Mouse (Mus musculus): ENCODE data around the gene Rtn4rl1.

Rtn4rl1 gene

DNA sequence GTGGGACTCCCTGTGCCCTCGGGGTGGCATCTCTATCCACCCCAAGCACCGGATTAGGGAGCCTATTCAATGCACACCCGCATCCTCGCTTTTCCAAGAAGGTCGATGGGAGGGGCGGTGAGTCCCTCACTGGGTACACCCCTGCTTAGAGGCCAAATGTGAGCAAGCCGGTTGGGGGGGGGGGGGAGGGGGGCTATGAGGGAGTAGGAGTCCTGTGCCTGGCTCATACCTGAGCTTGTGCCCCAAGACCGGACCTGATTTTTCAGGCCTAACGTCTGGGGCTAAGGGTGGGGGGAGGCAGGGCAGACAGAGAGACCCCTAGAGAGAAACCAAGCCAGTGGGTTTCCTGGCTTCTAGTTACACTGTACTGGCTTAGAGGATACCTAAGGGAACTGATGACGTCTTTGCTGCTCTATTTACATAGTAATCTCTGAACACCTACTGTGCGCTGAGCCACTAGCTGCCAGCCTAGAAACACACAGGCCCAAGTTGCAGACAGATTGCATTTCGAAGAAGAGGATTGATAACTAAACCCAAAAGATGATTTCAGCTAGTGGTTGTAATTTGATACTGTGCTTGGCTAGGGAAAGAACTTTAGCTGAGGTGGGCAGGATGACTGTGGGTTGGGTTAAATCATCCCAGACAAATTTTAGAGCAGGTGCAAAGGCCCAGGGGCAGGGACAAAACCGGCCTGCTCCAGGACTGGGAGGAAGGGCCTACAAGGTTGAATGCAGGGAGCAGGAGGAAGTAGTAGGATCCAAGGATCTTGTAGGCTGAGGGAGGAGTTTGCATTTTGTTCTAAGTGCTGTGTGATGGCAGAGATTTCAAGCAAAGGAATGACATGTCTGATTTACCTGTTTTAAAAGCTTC, 20.7 kb downstream of the Rtn4rl1 start:
- DNase-seq: peak; percentile 39

DNA sequence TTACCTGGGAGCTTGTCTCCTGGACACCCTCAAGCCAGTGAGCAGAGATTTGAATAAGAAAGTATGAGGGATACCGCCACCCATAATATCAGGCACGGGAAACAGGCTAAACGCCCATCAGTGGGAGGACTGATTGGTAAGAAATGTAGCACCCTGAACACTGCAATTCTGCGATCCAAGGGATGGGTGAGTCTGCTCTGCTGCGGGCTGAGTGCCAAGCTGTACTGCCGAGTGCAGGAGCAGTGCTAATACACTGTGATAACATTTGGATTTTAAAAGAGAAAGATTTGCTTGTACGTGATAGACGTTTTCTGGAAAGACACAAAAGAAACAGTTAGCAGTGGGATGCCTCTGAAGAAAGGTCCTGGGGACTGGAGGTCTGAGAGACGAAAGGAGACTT, 26.5 kb downstream of the Rtn4rl1 start:
- DNase-seq: peak; percentile 71

DNA sequence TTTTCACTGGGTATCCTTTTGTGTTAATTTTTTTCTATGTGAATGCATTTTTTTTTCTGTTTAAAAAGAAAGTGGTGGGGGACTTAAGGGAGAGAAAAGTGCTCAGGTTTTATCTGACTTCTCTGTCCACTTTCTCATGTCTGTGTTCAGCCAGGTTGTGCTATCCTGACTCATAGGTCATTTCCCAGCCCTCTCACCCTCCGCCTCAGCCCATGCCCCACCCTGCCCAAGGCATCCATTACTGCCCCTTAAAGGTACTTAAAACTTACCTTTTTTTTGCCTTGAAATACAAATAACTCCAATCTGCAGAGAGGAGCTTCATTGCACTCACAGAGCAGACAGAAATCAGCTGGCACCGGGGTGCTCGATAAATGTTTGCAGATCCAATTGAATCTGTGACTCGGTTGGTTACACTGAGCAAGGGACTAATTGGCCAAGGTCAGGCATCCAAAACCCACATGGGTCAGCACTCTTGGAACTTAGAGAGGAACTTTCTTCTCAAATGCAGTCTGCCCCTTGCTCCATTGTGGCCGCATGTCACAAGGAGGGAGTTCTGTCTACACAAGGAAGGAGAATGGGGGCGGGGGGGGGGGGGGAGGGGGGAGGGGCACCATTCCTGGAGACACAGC, 27.0 kb downstream of the Rtn4rl1 start:
- no peak for DNase-seq

DNA sequence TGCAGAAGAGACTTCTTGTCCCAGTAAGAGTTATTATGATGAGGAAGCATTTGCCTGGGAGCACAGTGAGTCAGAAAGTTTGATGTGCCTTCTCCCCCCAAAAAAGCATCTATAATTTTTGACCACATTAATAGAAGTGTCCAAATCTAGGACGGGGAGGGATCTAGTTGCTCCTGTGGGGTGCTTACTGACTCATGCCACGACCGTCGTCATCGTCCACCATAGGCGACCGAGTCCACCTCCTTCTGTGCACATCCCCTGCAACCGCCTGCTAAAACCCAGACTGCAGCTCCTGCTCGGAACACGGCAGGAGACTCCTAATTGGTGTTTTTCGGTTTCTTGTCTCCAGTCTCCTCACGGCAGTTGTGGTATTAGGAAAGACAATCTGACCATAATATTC, 30.5 kb downstream of the Rtn4rl1 start:
- DNase-seq: no peak

DNA sequence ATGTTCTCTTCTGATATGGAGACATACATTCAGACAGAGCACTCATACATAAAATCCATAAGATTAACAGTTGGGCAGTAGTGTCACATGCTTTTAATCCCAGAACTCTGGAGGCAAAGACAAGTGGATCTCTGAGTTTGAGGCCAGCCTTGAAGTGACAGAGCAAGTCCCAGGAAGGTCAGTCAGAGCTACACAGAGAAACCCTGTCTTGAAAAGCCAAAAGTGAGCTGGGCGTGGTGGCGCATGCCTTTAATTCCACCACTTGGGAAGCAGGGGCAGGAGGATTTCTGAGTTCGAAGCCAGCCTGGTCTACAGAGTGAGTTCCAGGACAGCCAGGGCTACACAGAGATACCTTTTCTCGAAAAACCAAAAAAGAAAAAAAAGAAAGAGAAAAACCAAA, 31.3 kb downstream of the Rtn4rl1 start:
- DNase-seq: no peak

DNA sequence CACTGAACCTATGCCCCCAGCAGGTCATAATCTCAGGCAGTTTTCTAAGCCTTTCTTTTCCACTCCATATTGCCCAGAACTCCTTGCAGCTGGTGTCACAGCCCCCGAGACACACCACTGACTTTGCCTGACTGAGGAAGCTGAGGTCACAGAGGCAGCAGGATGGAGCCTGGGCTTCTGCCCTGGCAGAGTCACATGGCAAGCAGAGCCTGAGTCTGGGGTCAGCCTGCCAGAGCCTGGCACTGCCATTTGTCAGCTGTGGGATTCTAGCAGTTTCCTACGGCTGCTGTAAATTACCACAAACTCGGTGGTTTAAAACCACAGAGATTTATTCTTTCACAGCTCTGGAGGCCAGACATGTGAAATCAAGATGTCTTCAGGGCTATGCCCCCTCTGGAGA, 34.0 kb downstream of the Rtn4rl1 start:
- no peak for DNase-seq

DNA sequence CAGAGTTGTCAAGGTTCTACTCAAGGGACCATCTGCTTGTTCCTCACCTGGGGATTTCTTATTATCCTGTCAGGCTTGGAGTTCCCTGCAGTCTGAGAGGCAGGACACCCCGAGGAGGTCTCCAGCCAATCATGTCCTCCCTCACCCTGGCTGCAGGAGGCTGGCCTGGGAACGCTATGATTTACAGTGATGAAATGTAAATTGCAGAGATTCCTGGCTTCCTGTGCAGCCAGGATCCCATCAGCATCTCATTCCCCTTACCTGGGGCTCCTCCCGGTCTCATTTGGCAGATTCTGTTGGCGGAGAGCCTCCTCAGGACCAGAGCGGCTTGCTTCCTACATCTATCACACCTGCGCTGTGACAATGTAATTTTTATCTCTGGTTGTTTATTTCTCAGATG, 35.7 kb downstream of the Rtn4rl1 start:
- no peak for DNase-seq

DNA sequence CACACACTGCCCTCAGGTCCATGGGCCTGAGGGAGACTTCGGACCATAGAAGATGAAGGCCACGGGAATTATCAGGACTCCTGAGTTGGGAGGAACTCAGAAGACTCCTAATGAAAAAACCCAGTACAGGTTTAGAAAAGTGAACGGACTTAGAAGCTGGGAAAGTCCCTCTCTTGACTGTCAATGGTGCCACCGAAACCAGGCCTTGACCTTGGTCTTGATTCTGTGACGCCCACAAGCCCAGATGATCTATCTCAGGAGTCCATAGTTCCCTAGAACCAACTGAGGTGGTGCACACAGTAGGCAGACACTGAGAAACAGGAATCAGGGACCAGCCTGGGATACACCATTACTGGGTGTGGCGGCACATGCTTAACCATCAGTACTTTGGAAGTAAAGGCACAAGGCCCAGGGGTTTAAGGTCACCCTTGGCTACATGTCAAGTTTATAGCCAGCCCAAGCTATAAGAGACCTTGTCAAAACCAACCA, 36.7 kb downstream of the Rtn4rl1 start:
- DNase-seq: no peak

DNA sequence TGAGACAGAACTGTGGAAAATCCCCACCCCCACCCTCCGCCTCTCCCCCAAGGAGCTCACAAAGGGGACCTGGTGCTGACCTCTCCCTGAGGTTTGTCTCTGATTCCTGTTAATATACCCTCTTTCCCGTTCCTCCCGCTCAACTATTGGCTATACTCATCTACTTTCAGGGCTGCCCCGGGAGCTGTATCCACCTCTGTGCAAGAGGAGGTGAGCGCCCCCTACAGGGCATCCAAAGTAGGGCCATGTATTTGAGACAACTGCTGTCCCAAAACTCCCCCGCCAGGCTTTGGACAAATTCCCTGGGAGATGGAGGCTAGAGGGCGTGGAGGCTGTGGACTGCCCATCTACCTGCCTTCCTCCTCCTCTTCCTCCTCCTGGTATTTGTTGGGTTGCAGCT, 38.2 kb downstream of the Rtn4rl1 start:
- peak; percentile 84 for DNase-seq

DNA sequence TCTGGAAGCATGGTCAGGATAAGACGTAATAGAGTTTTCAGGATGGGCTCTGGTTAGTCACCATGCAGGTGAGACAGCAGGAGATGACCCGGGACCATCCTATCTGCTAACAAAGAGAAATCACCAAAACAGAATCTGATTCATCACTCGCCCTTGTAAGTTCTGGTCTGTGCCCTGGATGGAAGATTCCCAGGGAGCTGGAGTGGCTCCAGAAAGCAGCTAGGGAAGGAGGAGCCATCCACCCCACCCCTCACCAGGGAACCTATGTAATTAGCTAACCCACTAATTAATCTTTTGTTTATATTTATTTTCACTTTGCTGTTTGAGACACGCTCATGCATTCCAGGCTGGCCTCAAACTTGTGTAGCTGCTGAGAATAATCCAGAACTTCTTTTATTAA, 38.9 kb downstream of the Rtn4rl1 start:
- no peak for DNase-seq

DNA sequence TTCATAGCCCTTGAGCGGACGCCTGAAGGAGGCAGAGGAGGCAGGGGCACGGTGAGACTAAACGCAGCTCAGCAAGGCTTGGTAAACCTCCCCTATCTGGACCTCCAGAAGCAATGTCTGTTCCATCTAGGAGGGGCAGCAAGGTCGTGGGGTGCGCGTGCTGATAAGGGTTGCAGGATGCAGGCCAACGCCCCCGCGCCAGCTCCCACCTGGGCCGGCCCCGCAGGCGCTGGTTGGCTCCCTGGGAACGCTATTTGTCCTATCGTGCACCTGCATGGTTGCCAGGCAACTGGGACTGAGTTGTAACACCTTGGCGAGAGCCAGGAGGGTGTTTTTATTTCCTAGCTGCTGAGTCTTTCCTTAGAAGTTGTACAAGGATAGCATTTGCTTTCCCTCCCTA, 41.2 kb downstream of the Rtn4rl1 start:
- peak; percentile 49 for DNase-seq

DNA sequence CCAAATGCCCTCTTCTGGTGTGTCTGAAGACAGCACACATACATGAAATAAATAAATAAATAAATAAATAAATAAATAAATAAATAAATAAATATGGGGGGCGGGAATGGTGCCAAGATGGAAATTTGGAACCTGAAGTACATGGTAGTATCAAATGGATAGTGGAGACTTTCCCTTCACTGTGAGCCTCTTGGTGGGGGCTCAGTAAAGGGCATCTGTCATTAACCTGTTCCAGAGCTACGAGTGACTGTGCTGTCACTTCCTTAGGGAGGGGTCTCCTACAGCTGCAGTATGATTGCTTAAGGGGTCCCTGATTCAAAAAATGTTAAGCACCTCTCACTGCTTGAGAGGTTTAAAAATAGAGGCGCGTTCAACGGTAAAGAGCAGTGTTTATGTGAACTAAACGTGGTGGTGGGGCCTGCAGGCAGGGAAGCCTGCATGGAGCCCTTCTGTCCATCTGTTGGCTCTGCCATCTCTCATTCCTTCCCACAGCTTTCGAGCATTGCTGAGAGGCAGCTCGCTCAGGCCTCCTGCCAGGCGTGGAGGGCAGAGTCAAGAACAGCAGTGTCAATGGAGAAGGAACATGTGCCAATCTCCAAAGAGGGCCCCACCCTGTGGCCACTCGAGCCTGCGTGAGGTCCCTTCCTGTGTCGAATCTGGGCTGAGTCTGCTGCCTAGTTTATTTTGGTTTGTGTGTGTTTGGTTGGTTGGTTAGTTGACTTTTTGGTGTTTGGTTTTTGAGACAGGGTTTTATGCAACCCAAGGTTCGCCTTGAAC, 46.8 kb downstream of the Rtn4rl1 start:
- no peak for DNase-seq

DNA sequence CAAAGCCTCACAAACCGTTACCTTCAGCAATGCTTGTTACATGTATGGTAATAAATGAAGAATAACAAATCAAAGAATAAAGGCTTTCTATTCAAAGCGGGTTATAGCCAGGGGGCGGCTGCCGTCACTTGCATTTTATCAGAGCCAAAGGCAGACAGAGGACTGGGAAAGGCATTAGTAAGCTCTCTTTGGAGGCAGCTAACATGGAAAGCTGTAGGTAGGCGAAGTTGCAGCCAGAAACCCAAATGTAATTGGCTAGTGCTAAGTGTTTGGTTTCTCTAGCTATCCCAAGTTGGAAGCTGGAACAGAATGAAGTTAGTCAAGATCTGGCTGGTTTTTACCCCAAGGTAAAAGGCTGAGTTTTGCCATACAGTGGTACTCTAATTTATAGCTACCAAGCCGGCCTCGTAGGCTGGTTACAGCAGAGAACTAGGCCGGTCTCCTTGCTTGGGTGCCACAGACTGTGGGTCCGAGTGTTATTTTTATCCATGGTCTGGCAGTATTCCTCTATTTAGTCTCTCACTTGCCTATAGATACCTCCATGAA, 49.2 kb downstream of the Rtn4rl1 start:
- no peak for DNase-seq

DNA sequence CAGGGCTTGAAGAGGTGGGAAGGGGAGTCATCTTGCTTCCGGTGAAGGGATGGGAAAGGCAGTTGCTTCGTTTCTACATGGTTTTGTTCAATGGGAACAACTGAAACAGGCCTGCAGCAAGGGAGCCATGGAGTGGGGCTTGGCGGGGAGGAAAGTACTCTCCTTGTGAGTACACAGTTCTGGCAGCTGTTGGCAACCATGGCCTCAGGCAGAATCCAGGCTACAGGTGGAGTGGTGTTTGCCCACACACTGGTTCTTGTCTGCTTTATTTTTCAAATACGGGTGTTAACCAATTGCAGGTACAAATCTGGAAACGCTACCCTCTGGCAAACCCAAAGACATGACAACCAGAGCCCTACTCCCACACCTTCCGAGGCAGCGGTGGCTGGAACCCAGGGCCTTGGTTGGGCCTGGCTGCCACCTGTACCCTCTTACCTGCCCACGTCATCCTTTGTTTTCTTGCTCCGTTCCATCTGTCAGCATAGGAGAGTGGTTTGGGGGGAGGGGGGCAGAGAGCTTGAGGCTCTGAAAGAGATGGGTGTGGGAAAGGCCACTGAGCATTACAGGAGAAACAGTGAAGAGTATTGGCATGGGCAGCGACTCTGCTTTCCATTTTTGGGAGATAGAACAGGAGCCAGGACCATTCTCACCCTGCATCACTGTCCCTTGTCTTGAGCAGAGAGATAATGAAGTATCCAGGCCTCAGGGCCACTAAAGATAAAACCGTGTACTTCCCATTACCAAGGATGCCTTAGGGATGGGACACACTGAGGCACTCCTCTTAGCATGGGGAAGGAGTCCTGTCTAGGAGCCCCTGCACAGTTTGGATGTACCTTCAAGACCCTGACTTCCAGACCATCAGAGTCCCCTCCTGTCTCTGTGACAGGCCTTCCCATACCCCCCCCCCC, 51.0 kb downstream of the Rtn4rl1 start:
- DNase-seq: no peak

DNA sequence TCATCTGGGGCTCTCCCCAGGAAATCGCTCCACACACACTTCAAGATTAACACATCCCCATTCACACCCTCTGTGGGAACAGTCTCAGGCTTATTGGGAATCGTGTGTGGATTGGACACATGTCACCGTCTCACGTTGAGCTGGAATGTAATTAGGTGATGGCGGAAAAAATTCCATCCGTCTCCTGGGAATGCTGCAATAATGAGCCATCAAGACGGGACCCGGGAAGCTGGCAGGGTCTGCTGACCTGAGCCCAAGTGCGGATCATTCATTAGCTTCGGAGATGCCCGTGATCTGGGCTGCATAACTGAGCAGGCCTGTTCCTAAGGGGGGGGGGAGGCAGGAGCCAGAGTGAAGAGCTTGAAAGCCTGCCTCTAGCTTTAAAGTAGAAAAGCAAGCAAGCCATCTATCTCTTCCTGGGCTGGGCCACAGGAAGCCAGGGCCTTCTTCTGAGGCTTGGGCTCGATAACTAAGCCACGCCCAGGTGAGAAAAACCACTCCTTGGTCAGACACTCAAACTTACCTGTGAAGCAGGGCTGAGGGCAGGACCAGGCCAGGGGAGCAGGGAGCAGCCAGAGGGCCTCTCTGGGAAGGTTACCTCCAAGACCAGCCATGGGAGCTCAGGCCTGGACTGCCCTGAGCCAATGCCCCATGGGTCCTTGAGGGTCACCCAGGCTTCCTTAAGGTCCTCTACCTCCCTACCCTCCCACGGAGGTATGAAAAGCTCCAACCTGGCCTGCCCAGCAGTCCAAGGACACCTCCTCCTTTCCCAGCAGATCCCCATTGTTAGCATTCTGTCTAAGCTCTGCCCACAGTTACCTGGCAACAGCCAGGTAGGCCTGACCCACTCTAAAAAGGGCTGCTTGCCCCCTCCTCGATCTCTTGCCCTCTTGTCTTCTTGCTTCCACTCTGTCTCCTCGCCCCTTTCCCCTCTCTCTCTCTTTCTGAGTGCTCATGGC, 52.1 kb downstream of the Rtn4rl1 start:
- no peak for DNase-seq

DNA sequence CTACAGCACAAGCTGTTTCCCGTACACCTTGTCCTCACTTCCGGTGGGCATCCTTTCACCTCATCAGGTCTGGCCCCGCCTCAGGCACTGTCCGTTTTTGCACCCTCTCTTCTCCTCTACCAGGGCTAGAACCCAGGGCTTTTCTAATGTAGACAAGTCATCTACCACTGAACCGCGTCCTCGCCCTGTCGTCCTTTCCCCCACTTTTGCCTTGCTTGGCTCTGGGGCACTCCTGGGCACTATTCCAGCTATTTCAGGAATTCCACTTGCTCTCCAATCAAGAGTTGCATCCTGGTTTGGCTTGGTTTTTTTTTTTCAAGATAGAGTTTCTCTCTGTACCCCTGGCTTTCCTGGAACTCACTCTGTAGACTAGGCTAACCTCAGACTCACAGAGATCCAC, 53.0 kb downstream of the Rtn4rl1 start:
- DNase-seq: peak; percentile 56

DNA sequence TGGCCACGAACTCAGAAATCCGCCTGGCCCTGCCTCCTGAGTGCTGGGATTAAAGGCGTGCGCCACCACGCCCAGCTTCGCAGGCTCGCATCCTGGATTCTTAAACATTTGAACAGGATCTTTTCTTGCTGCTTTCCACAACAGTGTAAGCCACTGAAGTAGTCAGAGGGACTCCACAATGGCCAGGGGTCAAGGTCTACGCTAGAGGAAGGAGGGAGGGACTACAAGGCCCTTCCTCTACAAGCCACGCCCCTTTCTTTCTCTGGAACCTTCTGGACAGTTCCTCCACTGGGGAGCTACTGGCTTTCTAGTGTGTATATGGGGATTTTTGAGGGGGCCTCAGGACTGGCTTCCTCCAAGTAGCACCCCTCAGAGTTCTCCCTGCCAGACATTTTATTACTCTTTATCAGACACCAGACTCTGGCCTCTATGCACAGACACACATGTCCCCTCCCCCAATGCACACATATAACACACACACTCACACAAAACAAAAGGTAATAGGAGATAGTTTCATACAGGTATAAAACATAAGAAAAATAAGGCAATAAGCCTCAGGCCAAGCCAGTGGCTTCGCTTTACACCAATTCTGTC, 53.7 kb downstream of the Rtn4rl1 start:
- DNase-seq: no peak

DNA sequence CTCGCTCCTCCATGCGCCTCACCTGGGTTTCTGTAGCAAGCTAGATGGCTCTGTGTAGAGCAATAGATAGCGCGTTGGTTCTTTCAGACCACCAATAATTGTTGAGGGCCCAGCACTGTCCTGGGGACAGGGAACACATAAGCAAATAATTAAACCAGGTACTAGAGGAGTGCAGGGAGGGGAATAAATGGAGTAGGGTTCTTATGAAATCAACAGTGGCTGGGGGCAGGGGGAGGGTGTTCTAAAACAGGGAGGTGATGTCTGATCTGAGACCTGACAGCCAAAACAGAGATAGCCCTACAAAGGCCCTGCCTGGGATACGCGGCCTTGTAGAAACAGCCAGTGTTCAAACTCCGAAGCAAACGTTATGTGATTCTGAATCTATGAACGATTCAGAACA, 56.0 kb downstream of the Rtn4rl1 start:
- DNase-seq: no peak

DNA sequence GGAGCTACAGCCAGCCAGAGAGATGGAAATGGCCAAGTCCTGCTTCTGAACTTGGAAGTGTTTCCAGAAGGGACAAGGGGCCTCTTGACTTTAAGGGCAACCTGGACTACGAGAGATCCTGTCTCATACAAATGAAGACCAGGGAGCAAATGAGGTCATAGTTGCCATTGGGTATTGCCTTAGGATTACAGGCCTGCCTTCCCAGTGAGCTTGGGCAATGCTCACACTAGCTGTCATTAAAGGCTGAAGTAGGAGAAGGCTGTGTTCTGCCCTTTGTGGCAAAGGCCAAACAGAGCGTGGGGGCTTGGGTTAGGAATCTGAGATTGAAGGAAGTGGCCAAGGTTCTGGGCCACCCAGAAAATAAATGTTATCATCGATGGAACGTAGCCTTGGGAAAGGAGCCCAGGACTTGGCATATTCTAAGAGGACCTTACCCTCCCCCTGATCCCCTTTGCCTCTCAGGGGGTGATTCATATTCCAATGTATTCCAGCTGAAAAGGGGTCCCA, 57.5 kb downstream of the Rtn4rl1 start:
- DNase-seq: no peak

DNA sequence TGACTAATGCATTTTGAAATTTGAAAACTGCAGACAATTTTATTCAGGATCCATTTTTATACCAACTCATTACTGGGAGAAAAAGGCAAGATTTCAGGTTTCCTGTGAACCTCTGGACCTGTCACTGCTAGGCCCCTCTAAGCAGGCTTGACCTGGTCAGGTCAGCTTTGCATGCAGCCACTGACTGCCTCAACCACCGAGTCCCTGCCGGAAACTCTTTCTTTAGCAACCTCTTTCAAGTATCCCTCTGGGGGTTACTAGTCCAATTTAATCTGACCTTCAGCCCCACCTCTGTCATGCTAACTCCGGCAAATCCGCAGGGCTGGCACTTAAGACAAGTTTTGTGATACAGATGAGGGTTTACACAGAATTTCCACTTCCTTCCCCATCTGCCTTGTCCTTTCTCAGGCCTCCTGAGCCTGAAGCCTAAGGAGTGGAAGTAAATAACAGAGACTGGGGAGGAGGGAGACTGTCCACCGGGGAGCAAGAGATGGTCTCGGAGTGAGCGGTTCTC, 58.0 kb downstream of the Rtn4rl1 start:
- no peak for DNase-seq

Data from kidney, postnatal 10 days (tissue).